Mouse (Mus musculus): ENCODE results near the gene Olfr543.
"Not testable (repeated sequence)": the region's sequence is repeated elsewhere in the genome, so short reads cannot be mapped to it uniquely, and the experiment has no call there.

Gene Olfr543

GRCm38 (mm10) chr7:102481579-102481978 lies at the start of gene Olfr543:
Gene Olfr543, minus strand, starts transcription at chr7:102481679.
- no peak for ATAC-seq (ENCODE audit: low TSS enrichment)

- ATAC-seq (ENCODE audit: low TSS enrichment): no peak
These were observed 47.6 kb upstream of the Olfr543 start for GRCm38 (mm10) chr7:102529052-102529451.

DNA sequence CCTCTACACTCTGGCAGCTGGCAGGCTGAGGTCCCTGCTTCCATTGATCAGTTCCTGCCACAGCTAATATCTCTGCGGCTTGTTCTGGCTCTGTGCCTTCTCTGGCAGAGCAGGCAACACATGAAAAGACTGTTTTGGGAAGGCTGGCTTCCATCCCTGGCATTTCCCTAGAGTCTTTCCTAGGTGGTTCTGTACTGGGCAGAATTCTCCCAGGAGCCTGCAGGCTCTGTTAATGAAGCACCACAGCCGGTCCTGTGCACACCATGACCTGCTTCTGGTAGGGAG lies 35.5 kb upstream of the Olfr543 start:
- no peak for ATAC-seq (ENCODE audit: low TSS enrichment)

DNA sequence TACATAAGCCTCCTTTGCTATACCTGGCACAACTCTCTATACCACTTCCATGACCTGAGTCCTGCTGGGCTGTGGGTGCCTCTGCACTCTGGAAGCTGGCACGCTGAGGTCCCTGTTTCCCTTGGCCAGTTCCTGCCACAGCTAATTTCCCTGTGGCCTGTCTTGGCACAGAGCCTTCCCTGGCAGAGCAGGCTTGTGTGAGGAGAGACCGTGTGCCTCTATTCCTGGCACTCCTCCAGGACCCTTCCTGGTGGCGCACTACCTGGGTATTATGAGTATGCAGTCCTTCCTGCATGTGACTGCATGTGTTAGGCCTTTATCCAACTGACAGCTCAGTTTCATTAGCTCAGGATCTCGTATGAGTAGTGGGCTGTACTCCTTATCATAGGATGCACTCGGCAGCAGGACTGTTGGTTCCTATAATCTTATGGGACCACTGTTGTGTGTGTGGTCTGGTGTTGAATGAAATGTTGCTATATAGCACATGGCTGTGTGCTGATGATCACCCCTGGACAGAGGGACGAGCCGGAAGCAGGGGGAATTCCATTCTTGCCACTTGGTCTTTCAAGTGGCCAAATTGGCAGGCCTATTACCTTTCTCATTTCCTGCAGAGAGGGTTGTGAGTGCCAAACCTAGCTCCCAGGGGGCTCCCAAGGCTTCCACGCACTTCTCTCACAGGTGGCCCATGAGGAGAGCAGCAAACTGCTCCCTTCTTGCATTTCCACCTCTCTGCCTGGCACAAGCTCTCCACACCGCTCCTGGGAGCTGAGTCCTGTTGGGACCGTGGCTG lies 35.0 kb upstream of the Olfr543 start:
- ATAC-seq (ENCODE audit: low TSS enrichment): no peak

DNA sequence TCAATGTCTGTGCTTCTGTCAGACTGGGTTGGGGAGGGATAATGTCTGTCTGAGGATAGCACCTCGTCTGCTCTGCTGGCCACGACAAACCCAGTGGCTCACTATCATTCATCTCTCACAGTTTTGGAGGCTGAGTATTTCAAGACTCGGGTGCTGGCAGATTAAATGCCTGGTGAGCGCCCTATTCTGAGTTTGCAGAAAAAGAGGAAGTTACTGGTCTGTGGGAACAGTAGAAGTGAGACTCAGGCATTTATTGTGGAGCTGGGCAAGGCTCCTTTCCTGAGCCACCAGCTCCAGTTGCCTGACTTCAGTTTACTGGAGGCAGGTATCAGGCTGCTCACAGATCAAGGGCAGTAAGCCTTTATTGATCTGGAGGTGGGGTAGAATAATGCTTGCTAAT lies 32.7 kb upstream of the Olfr543 start:
- ATAC-seq (ENCODE audit: low TSS enrichment): no peak

DNA sequence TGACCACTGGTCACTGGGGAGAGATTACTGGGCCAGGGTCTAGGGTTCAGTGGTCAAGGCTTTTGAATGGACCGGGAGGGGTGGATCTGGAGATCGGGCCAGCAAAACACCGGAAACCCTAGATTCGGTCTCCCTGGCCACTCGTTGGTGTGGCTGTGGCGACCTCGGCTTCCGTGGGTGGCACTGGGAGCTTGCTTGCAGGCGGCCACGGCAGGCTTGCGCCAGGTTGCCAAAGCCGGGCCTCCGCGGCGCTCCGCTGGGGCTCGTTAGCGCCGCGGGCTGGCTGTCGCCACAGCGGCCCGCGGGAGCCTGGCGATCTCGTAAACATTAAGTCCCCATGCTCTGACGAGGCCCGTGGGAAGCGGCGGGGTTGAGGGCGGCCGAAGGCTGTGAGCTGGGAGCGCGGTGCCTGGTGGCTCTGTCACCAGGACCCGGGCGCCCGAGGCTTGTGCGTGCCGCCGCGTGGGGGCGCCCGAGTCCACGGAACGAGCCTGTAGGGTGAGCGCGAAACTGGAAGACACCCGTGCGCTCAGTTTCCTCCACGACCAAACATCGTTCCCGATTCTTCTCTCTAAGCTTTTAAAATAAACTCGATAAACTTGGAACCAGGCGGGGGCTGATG lies 31.4 kb upstream of the Olfr543 start:
- peak; percentile 97 for ATAC-seq (ENCODE audit: low TSS enrichment)

GRCm38 (mm10) chr7:102511927-102512326 lies 30.4 kb upstream of the Olfr543 start:
- ATAC-seq (ENCODE audit: low TSS enrichment): no peak

GRCm38 (mm10) chr7:102509726-102510125 lies 28.2 kb upstream of the Olfr543 start:
- no peak for ATAC-seq (ENCODE audit: low TSS enrichment)

GRCm38 (mm10) chr7:102508666-102509065 lies 27.2 kb upstream of the Olfr543 start:
- ATAC-seq (ENCODE audit: low TSS enrichment): no peak

DNA sequence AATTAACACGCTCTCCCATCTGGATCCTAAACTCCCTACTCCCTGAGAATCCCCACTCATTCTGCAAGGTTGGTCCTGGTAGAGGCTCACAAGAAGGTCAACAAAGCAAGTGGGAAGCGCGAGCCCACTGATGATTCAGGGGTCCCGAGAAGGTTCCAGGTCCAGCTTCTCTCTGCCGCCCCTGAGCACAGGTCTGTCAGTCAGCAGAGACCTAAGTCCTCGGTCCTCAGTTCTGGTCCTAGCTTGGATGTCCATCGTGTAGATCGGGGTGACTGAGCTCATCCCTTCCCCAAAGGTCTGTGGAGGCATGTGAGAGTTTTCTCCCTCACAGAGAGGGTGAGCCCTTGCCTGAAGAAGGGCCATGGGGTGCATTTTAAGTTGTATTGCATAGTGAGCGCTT lies 26.6 kb upstream of the Olfr543 start:
- no peak for ATAC-seq (ENCODE audit: low TSS enrichment)

- ATAC-seq (ENCODE audit: low TSS enrichment): peak; percentile 89
These were observed 25.4 kb upstream of the Olfr543 start for GRCm38 (mm10) chr7:102506848-102507247.

- no peak for ATAC-seq (ENCODE audit: low TSS enrichment)
These were observed 20.5 kb upstream of the Olfr543 start for GRCm38 (mm10) chr7:102501986-102502385.

DNA sequence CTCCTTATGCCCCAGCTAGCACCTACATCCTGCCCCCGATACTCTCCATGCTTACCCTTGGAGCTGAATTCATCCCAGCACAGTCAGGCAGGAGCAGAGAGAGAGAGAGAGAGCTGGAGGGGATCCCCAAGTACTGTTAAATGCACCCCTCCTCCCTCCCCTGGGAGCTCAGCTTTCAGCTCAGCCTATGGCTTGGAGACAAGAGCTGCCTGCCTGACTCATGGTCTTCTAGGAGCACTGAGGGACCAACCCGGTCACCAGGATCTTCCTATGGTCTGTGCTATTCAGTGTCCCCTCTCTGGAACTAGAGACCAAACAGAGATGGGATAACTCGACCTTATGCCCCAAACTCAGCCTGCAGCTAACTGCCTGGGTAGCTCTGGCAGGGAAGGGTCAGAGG lies 18.0 kb upstream of the Olfr543 start, which contains the start of gene Olfr545:
Gene Olfr545 (minus strand): TSS at position 101 of the 400 bp plus-strand sequence.
- ATAC-seq (ENCODE audit: low TSS enrichment): no peak

DNA sequence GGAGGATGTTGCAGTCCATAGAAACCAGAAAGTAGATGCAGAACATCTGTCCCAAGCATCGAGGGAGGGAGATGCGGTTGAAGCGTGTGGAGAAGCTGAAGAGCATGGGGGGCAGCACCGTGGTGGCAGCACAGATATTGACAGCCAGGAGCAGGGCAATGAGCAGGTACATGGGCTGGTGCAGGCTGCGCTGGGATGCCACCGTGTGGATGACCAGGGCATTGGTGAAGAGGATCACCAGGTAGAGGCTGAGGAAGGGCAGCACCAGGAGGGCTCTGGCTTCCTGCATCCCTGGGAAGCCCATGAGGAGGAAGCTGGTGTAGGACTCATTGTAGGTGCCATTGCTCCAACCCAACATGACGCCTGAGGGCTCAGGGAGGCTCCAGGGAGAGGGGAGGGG lies 12.9 kb upstream of the Olfr543 start:
- ATAC-seq (ENCODE audit: low TSS enrichment): not testable (repeated sequence)

DNA sequence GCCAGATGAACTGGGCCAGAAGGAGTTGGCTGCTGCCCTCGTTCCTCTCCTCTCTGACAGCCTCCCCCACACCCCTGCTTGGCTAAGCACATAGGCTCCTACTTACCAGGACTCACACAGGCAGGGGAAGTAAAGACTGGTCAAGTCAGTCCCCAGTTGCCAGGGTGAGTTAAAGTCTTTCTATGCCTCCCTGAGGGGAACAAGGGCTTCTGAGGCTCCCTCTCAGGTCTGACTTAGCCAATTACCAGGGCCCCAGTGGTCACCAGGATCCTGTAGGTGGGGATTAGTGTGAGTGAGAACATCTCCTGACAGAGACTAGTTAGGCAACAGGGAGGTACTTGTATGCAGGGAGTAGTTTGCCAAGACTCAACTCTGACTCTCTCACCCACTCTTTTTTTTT lies 6.7 kb upstream of the Olfr543 start, which contains the start of gene Olfr544:
Gene Olfr544 (minus strand): TSS at position 153 of the 400 bp plus-strand sequence.
- ATAC-seq (ENCODE audit: low TSS enrichment): no peak

GRCm38 (mm10) chr7:102486105-102486504 lies 4.6 kb upstream of the Olfr543 start:
- no peak for ATAC-seq (ENCODE audit: low TSS enrichment)

GRCm38 (mm10) chr7:102484766-102485165 lies 3.3 kb upstream of the Olfr543 start:
- ATAC-seq (ENCODE audit: low TSS enrichment): not testable (repeated sequence)

- no peak for ATAC-seq (ENCODE audit: low TSS enrichment)
These were observed 2.2 kb upstream of the Olfr543 start for GRCm38 (mm10) chr7:102483665-102484064.

- no peak for ATAC-seq (ENCODE audit: low TSS enrichment)
These were observed 658 bp downstream of the Olfr543 start for GRCm38 (mm10) chr7:102480821-102481220.

- ATAC-seq (ENCODE audit: low TSS enrichment): no peak
These were observed 2.0 kb downstream of the Olfr543 start for GRCm38 (mm10) chr7:102479368-102480078.

- no peak for ATAC-seq (ENCODE audit: low TSS enrichment)
These were observed 2.6 kb downstream of the Olfr543 start for GRCm38 (mm10) chr7:102478926-102479325.

DNA sequence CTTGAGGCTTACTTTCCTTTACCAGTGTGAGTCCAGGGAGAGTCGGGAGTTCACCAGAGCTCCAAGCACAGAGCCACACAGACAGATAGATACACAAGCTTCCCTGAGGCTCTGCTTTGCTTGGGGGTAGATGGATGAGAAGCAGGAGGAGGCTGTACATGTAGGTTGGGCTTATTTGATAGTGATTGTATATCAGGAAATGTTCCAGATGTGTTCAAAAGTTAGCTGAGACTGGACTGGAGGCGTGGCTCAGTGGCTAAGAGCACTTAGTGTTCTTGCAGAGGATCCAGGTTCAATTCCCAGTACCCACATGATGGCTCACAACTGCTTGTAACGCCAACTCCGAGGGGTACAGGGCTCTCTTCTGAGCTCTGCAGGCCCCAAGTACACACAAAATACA lies 3.1 kb downstream of the Olfr543 start:
- no peak for ATAC-seq (ENCODE audit: low TSS enrichment)

DNA sequence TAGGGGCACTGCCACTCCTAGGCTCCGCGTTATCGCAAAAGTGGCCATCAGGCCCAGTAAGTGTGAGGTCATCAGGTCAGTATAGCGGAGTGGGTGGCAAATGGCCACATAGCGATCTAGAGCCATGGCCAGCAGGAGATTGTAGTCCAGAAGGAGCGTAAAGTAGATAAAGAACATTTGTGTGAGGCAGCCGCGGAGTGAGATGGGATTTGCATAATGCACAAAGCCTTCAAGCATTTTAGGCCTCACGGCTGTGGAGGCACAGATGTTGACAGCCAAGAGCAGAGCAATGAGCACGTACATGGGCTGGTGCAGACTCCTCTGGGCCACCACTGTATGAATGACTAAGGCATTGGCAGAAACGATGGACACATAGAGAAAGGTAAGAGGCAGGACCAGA lies 4.1 kb downstream of the Olfr543 start:
- ATAC-seq (ENCODE audit: low TSS enrichment): no peak
